Mouse (Mus musculus) thymus, adult 2 months (tissue): ENCODE results near the gene Cd4. TPM values are rescaled to one million over a fixed set of nuclear protein-coding genes. Genes with fewer than 3 reads are reported as not detected.

ENCODE experiments used
- DNase-seq: peaks from one replicate; pipeline ENCODE4 v3.0.0; 2021
- H3K27ac ChIP-seq: fragments of 200-500 bp; 2 replicates; pipeline ENCODE4 v1.5.1; 2012; ENCODE audit warnings: low read length, control low read depth; ENCODE audit not compliant: control insufficient read depth, insufficient read depth
- H3K27me3 ChIP-seq: fragments of 200-500 bp; 2 replicates; pipeline ENCODE4 v1.6.1; 2012; ENCODE audit warnings: mild to moderate bottlenecking, low read length, moderate library complexity, mixed read lengths; ENCODE audit not compliant: control insufficient read depth, insufficient read depth
- H3K36me3 ChIP-seq: fragments of 200-500 bp; 2 replicates; pipeline ENCODE4 v1.6.1; 2012; ENCODE audit warnings: mild to moderate bottlenecking, low read length, moderate library complexity; ENCODE audit not compliant: control insufficient read depth, insufficient read depth
- H3K4me1 ChIP-seq: fragments of 200-500 bp; replicated peaks from 2 replicates; pipeline ENCODE4 v1.6.1; 2012; ENCODE audit warnings: low read length; ENCODE audit not compliant: control insufficient read depth, insufficient read depth
- H3K4me3 ChIP-seq: fragments of 200-500 bp; 2 replicates; pipeline ENCODE4 v1.5.1; 2012; ENCODE audit warnings: mild to moderate bottlenecking, low read length, control low read depth, moderate library complexity; ENCODE audit not compliant: control insufficient read depth, insufficient read depth
- CTCF ChIP-seq: fragments of 200-500 bp; IDR thresholded peaks from 2 replicates; pipeline ENCODE4 v1.5.1; 2012; ENCODE audit warnings: mild to moderate bottlenecking, control low read depth, low read length, moderate library complexity, borderline replicate concordance; ENCODE audit not compliant: control insufficient read depth, poor library complexity, insufficient read depth; ENCODE audit errors: extremely low read depth
- POLR2A ChIP-seq: fragments of 200-500 bp; IDR thresholded peaks from 2 replicates; pipeline ENCODE4 v1.6.1; 2012; ENCODE audit warnings: mild to moderate bottlenecking, low read length, control low read depth, moderate library complexity; ENCODE audit not compliant: control insufficient read depth, poor library complexity, insufficient read depth; ENCODE audit errors: extremely low read depth
- WGBS: fragments of 180-500 bp; shearing (Covaris S2); methylation state at CpG from one replicate; pipeline ENCODE4 v1.1.7; 2018; 5-methylcytosine and 5-hydroxymethylcytosine counted together
- polyA plus RNA-seq: library from polyadenylated mRNA; depleted of rRNA; stranded (reverse); fragments of >200 nt; gene quantifications from 2 replicates; pipeline ENCODE4 v1.2.3, GENCODE M21; 2012

Gene Cd4
- polyA plus RNA-seq, 1 experiment, result 565 TPM

DNA sequence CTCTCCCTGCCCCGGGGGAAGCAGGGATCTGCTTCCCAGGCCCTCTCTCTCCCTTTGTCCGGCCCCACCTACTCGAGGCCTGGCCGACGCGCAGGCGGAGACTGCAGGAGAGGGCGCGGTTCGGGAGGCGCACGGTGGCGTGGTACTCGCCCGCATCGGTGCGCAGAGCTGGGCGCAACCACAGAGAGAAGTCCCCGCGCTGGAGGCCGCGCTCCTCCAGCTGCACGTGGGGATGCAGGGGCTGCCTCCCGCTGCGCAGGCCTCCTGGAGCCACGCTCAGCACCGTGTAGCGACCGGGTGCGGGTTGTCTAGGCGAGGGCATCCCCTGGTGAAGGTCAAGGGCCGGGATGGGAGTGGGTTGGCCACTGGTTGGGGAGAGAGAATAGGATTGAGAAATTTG lies 22.0 kb upstream of the Cd4 start:
- Histone ChIP-seq H3K4me1 (peaks cover 31% of the 10 kb centered on the region), H3K27me3 (no peaks in the 10 kb centered on the region), H3K4me3 (no peak overlapping the region), H3K27ac (no peak overlapping the region), H3K36me3 (peaks cover 12% of the 10 kb centered on the region)
- TF ChIP-seq POLR2A, result no peak
- TF ChIP-seq CTCF, result no peak
- 15% methylated on average over 32 of the region's 32 CpGs for WGBS
- no peak for DNase-seq

GRCm38 (mm10) chr6:124907767-124908166 lies 19.7 kb upstream of the Cd4 start:
- Histone ChIP-seq H3K4me1 (peaks cover 41% of the 10 kb centered on the region), H3K27ac (no peak overlapping the region), H3K36me3 (no peaks in the 10 kb centered on the region), H3K27me3 (no peaks in the 10 kb centered on the region), H3K4me3 (no peak overlapping the region)
- TF ChIP-seq CTCF, result no peak
- no peak for TF ChIP-seq POLR2A
- DNase-seq, result no peak
- WGBS, result 7% methylated on average over 1 of the region's 1 CpGs

DNA sequence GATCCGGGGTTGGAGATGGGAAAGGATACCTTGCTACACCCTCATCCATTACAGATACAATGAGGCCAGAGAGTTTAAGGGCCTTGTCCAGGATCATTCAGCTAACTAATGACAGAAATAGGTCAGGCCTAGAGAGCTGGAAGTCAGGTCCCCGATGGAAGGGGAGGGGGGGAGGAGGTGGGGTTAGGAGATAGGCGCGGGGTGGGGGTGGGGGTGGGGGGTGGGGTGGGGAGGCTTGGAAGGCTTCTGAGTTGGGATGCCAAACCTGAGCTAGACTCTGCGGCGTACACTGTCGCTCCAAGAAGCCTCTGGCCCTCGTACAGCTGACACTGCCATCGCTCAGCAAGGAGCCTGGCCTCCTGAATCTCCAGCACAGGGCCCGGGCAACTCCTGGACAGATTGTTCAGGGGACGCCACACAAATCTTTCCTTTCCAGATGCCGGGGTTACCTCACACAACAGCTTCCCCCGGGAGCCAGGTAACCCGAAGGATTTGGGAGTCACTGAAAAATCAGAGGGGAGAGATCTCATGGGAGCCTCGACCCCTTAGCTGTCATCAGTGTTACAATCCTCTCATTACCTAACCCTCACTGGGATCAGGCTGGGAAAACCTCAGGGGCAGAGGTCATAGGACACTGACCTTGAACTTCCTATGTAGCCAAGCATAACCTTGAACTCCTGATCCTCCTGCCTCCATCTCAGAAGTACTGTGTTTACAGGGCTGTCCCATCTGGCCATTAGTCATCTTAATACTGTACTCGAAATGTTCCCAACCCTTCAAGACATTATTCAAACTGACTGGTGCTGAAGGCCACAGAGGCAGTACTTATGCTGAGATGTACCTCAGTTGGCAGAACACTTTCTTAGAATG lies 17.2 kb upstream of the Cd4 start:
- no peak overlapping the region for H3K4me3 ChIP-seq
- no peak for DNase-seq
- H3K27me3 ChIP-seq, result no peaks in the 10 kb centered on the region
- H3K27ac ChIP-seq, result no peak overlapping the region
- peaks cover 49% of the 10 kb centered on the region for H3K4me1 ChIP-seq
- H3K36me3 ChIP-seq, result no peaks in the 10 kb centered on the region
- TF ChIP-seq POLR2A (no peak), CTCF (no peak)
- 92% methylated on average over 16 of the region's 16 CpGs for WGBS

- WGBS, result 51% methylated on average over 24 of the region's 24 CpGs
- no peaks in the 10 kb centered on the region for H3K27me3 ChIP-seq
Measured at GRCm38 (mm10) chr6:124904161-124904981, 16.4 kb upstream of the Cd4 start.

DNA sequence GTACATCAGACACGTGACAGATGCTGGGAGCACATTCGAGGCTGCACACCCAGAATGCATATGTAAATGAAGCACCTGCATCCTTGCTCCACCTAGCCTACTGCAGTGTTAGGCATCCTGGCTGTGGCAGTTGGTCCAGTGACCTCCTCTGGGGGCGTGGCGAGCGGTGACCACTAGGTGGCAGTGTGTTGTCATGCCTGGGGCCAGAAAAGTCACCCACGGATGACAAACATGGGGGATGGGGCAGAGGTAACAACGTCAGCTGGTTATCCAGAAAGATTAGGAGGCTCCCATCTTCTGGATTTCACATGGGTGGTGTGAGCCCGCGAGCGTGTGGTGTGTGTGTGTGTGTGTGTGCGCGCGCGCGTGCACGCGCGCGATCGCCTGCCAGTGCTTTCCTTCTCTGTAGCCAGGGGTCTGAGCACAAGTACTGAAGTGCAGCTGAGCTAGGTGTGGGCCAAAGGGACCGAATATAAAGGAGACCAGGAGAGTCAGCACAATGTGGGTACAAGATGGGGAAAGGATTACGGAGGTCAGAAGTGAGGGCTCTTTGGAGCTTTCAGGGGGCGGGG lies 15.6 kb upstream of the Cd4 start:
- Histone ChIP-seq H3K27me3 (no peaks in the 10 kb centered on the region), H3K36me3 (no peaks in the 10 kb centered on the region), H3K4me1 (peaks cover 54% of the 10 kb centered on the region), H3K27ac (peak overlapping the region; percentile 95), H3K4me3 (peak overlapping the region; percentile 41)
- DNase-seq, result peak; percentile 99
- WGBS, result under 1% methylated on average over 23 of the region's 23 CpGs
- TF ChIP-seq POLR2A, result no peak
- peak; percentile 97 for TF ChIP-seq CTCF

More at GRCm38 (mm10) chr6:124904161-124904981, 16.4 kb upstream of the Cd4 start:
- Histone ChIP-seq H3K36me3 (no peaks in the 10 kb centered on the region), H3K4me1 (peaks cover 47% of the 10 kb centered on the region), H3K4me3 (peak overlapping the region; percentile 41), H3K27ac (peak overlapping the region; percentile 92)
- DNase-seq, result peak; percentile 69
- no peak for TF ChIP-seq CTCF
- TF ChIP-seq POLR2A, result no peak

DNA sequence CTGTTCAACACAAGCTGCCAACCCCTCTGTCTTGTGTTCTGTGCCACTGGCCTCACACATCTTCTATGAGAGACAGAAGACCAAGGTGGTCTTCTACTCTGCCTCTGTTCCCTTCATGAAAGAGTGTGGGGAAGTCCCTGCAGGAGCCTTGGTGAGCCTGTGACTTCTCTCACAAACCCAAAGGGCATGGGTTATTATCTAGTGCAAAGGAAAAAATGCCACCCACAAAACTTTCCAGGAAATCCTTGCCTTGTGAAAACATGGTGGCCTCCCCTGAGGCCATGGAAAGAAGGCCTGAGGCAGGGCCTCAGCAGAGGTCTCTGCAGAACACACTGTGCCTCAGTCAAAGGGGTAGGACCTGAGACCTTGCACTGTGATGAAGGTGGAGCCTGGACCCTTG lies 13.8 kb upstream of the Cd4 start:
- peaks cover 60% of the 10 kb centered on the region for H3K4me1 ChIP-seq
- no peak for TF ChIP-seq POLR2A
- TF ChIP-seq CTCF, result no peak
- H3K27me3 ChIP-seq, result no peaks in the 10 kb centered on the region
- peak overlapping the region; percentile 95 for H3K27ac ChIP-seq
- no peaks in the 10 kb centered on the region for H3K36me3 ChIP-seq
- no peak overlapping the region for H3K4me3 ChIP-seq
- DNase-seq, result no peak
